Mouse (Mus musculus) natural killer cell, adult 2 months (primary cell): ENCODE measurements around the gene Psmd13.
A peak's percentile ranks its signal among the peaks of the same experiment; 100 is the strongest.
"Not testable (repeated sequence)": the region's sequence is repeated elsewhere in the genome, so short reads cannot be mapped to it uniquely, and the experiment has no call there.

Source experiments
- DNase-seq, 2 experiments: peaks; one replicate each; pipeline ENCODE4 v3.0.0; 2022; ENCODE audit warnings: low spot score in 2 of 2

The Psmd13 gene

DNA sequence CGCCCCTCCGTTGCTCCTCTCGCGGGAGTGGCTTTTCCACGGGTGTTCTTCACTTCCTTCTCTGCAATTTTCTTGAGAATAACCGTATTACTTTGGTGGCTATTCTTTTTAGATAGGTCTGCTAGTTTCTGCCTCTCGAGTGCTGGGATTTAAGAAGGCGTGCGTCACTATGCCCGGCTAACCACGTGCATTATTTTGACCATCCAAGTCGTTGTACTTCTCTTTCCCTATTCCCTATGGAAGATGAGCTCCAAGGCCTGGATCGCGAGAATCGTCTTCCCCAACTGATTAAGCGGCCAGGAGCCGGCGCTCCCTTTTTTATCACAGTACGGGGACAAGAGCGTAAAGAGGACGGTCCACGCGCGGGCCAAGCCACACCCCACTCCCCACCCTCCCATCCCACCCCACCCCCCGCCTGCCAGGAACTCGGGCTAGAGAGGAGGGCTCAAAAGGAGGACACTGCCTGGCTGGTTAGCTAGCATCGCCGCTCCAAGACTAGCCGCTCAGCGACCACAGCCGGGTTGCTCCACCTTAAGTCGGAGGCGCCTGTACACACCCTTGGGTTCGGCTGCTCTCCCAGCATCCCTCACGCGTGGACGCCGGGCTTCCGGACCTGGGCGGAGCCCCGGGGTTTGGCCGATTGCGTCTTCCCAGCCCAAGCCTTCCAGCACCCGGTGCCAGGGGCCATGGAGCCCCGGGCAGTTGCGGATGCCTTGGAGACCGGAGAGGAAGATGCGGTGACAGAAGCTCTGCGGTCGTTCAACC lies 24.8 kb upstream of the Psmd13 start, which contains the start of gene Ric8a:
Ric8a (plus strand) TSS at position 173 of the 765 bp plus-strand sequence.
- DNase-seq: peak; percentile 81

DNA sequence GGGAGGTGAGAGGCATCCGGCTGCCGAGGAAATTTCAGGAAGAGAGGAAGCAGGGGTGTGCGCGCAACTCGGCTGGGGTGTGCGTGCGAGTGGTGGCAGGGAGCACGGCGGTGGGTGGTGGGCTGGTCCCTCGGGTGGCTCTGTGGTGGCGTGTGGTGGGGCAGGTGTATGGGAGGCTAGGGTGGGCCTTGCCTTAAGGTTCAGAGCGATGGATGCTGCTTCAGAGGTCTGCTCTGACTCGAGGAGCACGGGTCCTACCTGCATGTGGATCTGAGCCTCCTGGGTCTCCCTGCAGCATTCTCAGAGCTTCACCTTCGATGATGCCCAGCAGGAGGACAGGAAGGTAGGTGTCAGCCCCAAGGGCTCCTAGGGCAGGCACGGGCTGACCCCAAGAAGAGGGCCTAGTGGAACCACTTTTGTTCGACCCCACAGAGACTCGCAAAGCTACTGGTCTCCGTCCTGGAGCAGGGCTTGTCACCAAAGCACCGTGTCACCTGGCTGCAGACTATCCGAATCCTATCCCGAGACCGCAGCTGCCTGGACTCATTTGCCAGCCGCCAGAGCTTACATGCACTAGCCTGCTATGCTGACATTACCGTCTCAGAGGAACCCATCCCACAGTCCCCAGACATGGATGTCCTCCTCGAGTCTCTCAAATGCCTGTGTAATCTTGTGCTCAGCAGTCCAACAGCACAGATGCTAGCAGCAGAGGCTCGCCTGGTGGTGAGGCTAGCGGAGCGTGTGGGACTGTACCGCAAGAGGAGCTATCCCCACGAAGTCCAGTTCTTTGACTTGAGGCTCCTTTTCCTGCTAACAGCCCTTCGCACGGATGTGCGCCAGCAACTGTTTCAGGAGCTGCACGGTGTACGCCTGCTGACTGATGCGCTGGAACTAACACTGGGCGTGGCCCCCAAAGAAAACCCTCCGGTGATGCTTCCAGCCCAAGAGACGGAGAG lies 23.9 kb upstream of the Psmd13 start, which contains the start of gene Bet1l:
Bet1l (minus strand) TSS at position 28 of the 956 bp plus-strand sequence.
- DNase-seq: no peak

DNA sequence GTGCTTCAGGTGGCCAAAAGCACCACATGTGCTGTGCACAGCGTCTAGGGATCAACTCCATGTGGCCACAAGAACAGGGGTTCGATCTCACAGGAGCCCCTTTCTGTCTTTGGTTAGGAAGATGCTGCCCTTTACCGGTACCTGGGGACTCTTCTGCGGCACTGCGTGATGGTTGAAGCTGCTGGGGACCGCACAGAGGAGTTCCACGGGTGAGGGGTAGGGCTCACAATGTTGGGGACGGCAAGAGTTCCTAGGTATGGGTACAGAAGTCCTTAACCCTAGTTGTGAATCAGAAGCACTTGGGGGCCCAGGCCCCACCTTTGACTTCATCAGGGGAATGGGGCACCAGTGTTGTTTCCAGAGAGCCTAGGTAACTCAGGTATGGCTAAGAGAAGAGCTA lies 23.0 kb upstream of the Psmd13 start:
- no peak for DNase-seq

DNA sequence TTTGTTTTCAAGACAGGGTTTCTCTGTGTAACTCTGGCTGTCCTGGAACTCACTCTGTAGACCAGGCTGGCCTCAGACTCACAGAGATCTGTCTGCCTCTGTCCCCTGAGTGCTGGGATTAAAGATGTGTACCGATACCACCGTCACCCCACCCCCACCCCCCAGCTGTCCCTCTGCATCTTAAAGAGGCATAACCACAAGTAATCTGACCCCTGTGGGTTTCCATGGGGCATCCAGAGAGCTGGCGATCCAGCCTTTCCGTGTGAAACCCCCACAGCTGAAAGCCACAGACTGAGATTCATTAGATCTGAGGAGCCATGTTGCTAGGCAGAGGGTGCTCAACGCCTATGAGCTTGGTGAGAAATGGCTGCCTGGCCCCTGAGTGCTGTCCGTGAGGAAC lies 21.8 kb upstream of the Psmd13 start:
- no peak for DNase-seq

DNA sequence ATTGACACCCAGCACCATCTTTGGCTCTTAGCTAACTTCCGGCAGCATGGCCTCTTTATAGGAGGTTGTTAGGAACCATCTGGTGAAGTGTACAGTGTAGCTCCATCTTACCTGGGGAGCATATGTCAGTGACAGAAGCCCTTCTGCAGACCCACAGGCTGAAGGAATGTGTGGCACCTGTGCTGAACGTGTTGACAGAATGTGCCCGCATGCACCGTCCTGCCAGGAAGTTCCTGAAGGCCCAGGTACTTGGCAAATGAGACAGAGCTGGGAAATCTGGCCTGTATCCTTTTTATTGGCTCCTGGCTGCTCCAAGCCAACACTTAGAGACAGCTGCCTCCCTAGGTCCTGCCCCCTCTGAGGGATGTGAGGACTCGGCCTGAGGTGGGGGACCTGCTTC lies 21.0 kb upstream of the Psmd13 start:
- no peak for DNase-seq

DNA sequence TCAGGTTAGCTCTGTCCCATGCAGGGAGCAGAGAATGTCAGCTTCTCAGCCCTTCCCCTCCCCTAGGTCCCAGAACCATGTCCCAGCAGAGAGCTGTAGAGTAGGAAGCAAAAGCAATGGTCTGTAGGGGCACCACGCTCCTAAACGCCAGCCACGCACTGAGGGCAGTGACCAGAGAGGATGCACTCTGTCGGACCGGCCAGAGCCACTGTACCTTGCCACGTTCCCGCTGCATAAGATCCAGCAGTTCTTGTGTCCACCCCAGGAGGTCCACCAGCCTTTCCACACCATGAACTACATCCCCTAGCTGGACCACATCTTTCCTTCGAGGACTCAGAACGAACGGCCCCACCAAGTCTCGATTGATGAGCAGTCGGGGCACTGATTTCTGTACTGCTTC lies 17.0 kb upstream of the Psmd13 start:
- no peak for DNase-seq

DNA sequence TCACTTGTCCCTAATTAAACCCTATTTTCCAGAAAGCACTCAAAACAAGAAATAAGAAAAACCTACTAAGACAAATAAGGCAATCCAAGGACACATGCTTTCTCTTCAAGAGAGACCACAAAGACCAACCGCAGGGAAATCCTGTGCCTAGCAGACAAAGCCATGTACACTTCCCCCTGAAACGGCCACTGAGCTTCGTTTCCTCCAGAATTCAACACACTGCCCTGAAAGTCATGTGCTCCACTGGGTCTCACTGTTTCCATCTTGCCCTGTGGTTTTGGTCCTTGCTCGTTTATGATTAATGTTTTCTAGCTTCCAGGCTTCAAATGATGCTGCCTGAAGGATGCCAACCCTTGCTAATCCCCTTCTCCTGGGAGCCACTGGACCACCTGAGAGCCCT lies 7.5 kb upstream of the Psmd13 start:
- no peak for DNase-seq

DNA sequence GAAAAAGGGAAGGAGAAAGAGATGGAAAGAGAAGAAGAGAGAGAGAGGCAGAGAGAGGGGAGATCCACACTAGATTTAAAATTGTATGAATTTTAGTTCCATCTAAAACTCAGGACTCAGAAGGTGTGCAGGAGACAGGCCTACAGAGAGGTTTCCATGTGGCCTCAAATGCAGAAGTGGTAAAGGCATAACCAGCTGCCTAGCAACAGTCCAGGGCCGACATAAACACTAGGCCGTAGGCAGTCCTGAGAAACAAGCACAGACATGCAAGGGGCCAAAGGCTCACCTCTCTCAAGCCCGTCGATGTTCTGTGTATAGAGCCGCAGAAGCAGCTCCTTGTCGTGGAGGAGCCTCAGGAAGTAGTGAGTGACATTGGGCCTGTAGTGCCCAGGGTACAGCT lies 4.4 kb upstream of the Psmd13 start:
- peak in 1 of 2 experiments; percentile 13 for DNase-seq

DNA sequence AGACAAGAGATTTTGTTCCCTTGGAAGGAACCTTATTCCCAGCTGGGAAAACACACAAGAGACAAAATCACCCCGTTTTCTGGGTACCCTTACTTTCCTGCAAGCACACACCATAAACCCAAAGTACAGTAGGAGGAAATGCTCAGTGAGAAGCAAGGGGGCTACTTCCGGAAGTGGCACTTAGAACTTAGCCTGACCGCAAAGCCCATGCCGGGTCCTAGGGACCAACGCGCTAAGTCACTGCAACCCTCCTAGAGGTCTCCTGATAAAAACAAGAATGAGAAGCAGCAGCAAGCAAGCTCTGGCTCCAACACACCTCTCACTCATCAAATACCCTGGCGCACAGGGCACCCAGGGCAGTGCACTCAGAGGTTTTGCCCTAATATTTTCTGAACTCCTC lies 2.4 kb upstream of the Psmd13 start:
- DNase-seq: peak; percentile 13 to 46

DNA sequence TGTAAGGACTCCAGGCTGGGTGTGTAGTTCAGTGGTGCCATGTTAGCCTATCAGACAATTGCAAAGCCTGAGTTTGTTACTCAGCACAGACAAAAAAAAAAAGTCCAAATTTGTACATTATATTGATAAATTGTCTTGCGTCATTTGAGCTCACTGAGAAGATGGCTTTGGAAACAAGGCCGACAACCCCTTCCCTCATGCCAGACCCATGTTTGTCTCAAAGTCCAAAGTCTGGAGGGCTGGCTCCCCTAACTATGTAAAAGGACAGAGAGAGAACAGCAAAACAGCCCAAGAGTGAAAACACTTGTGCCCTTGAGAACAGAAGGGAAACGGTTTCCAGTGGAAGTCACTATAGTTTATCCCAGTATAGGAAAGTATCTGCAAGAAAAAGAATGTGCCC lies 1.3 kb upstream of the Psmd13 start:
- no peak for DNase-seq

DNA sequence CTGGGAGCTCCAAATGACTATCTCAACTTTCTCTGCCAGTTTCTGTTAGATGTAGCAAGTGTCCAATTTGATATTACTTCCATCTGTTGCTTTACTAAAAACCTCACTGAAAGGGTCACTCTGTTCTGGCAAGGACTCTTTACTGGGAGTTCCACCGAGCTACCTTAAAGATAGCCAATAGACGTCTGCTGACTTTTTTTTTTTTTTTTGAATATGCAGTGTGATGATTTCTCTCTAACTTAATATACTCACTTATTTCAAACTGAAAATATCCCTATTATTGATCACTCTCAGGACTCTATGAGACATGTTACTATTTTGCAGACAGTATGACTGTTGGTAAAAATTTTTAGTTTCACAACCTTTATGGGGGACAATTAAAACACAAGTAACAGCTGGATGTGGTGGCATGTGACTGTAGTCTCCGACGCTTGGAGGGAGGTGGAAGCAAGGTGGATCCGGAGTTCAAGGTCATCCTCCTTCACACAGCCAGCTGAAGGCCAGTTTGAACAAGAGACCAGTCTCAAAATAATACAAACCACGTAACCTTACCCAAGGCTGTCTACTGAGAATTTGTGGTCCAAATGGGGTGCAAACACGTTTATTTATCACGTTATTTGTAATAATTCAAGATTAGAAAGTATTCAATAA lies 778 bp upstream of the Psmd13 start:
- no peak for DNase-seq

DNA sequence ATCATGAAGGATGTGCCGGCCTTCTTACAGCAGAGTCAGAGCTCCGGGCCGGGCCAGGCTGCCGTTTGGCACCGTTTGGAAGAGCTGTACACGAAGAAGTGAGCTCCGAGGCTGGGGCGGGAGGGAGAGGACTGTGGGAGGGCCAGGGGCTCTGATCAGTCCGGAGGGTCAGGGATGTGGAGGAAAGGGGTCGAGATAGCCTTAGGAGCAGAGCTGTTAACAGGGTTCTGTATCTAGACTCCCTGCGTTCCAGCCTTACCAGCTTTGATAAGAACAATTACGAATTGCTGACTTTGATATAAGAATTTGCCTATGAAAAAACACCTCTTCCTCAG lies 668 bp downstream of the Psmd13 start:
- DNase-seq: no peak

DNA sequence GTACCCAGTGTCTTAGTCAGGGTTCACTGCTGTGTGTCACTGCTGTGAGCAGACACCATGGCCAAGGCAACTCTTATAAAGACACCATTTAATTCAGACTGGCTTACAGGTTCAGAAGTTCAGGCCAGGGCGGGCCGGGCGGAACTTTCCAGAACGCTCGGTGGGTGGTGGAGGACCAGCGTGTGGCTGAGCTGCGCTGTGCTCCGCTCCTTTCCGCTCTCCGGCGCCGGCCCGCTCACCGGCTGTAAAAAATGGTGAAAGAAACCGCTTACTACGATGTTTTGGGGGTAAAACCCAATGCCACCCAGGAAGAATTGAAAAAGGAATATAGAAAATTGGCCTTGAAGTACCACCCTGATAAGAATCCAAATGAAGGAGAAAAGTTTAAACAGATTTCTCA lies 8.9 kb downstream of the Psmd13 start:
- DNase-seq: not testable (repeated sequence)

DNA sequence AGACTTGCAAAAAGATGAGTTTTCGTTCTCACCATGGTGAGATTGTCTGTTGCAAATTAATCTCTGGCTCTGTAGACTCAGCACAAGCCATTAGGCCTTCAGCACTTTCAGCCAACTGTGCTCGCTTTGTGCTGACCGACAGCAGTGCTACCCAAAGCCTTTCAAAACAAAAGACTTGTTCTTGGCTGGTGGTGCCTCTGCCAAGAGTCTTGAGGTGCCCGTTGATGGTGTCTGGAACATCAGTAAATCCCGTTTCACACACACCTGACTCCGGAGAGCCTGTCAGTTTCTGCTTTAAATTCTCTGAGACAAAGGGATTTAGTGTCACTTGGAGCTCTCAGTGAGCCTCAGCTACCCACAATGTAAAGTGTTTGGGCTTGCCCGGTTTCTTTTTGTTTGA lies 12.3 kb downstream of the Psmd13 start:
- no peak for DNase-seq

DNA sequence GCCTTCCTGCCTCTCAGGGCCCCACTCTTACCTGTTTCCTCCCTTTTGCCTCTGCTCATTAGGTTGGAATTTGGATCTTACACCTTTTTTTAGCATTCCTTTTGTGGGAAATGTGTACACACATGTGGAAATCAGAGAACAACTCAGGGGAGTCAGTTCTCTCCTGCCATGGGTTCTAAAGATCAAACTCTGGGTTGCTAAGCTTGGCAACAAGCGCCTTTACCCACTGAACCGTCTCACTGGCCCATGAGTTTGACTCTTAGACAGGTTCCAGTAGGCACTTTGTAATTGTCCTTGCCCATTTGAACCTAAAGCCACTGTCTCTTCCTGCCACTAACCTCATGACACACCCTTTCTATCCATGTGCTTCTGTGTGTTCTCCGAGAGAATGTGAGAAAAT lies 12.8 kb downstream of the Psmd13 start:
- DNase-seq: no peak

DNA sequence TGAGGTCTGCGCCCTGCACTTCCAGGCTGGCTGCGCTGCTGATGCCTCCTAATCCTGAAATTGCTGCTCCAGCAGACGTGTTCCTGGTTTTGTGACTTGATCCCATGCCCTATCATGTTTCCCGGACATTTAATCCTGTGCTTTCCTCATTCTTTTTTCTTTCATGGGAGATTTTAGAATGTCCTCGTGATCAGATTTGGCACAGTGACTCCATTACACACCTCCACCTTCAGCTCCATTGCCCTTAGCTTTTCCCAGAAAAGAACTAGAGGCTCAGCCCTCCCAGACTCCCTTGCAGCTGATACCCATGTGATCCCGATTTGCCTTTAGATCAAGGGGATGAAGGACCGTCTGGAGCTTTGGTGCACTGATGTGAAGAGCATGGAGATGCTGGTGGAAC lies 16.1 kb downstream of the Psmd13 start:
- DNase-seq: no peak

DNA sequence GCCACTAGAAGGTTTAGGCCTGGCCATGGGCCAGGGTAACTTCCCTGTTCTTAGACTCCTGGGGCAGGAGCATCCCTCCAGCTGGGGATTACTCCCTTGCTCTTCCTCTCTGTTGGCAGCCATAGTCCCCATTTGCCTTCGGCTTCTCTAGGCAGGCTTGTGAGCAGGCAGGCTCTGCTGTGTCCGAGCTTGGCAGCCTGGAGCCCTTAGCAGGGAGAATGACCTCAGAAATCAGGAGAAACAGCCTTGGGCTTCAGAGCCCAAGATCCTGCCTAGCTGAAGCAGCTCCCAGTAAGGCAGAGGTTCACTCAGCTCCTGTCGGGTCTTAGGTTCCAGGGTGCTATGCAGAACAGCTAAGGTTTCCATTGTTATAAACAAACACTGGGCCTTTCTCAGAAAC lies 17.4 kb downstream of the Psmd13 start:
- DNase-seq: no peak

DNA sequence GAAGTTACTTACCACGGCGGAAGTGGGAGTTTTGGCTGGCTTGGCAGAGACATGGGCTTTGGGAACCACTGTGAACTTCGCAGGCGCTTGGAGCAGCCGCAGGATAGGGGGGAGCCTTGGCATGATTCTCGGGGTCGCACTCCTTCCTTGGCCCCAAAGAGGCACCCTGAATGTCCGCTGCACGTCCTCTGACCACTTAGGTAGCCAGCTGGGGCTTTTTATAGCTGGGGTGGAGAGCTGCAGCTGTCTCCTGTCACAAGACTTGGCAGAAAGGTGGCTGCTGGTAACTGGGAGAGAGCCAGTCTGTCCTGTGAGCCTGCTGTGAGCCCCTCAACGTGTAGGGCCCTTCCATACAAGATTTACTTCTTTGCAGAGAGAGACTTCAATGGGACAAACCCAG lies 18.5 kb downstream of the Psmd13 start, which contains the start of gene Cox8b:
Cox8b (minus strand) TSS at position 227 of the 400 bp plus-strand sequence.
- no peak for DNase-seq

DNA sequence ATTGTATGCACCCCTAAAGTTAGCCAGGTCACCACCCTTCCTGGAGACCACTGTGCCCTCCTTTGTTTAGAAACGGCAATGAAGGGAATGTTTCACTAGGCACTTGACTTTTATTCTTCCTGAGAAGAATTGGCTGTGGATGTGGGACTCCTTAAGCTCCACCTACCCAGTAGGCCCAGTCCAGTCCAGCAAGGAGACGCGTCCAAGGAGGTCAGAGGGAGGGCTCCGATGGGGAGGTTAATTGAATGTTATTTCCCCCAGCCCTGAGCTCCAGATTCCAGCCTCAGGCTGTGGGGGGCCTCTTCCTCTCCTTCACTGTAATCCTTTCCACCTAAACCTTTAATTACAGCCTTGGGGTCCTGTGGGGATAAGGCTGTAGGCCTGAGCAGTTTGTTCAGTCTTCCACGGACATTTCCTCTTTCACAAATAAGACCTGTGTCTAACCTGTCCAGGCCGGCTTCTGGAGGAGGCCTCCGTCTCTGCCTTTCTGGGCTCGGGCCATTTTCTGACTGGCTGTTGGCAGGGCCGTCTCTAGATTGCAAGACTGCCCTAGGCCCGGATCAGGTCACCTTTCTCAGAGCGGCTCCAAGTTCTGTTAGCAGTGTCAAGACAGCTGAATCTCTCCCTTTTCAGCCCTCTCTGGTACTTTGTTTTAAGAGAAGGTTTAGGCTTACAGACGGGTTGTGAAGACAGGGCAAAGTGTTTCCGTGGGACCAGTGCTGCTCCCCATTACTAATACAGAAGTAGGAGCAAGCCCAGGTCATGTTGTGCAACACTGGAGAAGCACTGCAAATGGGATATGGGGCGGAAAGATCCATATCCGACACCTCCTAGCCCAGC lies 20.5 kb downstream of the Psmd13 start:
- DNase-seq: no peak

DNA sequence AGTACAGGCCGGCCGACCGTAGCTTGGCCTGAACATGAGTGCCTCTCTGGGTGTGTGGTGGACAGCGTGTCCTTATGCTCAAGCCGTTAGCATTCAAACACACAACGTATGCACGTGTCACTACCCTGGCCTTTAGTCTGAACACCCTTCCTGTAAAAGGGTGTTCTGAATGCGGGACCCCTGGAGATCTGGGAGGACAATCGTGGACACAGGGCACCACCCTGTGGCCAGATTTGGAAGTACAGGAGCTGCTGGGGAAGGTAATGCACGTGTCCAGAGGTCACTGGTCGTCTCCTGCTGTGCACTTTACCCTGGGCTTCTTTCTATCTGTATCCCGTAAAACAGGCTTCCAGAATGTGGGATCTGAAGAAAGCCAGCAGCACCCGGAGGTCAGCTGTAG lies 21.4 kb downstream of the Psmd13 start:
- DNase-seq: peak; percentile 51 to 67

DNA sequence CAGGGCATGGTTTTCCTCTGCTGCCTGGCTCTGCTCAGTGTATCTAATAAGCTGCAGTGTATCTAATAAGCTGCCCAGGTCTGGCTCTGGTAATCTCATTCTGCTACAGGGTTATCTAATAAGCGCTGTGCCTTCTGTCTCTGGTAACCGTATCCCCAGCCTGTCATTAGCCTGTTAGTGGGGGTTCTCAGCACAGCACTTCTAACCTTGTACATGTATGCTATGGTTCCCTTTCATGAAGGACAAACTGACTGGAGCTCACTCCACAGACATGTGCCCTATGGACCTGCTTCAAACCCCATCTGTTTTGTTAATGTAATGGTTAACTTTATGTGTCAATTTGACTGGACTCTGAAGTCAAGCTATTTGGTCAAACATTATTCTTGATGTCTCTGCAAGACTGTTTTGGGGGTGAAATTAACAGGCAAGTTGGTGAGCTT lies 23.9 kb downstream of the Psmd13 start:
- no peak for DNase-seq
